Mouse (Mus musculus) MEL-GATA-1-ER (cell line): ENCODE data around the gene Gm8257.
"Not testable (repeated sequence)": the region's sequence is repeated elsewhere in the genome, so short reads cannot be mapped to it uniquely, and the experiment has no call there.

Experiments
- DNase-seq: peaks from one replicate; pipeline ENCODE4 v3.0.0-alpha.2; 2012; ENCODE audit warnings: low read depth; ENCODE audit errors: extremely low read depth

The Gm8257 gene

DNA sequence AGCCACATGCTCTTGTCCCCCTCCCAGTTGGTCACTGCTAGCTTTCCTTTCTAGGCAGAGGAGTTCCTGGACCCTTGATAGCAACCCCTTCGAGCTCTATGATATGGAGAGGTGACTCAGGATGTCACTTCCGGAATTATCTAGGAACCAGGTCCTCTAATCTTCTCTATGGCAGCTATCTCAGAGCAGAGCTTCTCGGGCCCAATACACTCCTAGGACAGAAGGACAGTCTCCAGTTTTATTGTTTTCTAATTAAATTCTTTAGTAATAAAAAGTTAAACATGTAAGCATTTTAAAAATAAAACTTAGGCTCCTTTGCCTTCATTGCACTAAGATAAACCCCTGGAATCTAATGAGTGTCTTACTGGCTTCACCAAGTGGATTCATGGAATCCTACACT, at the start of gene Gm8257:
Gene Gm8257, minus strand, starts transcription at position 101 of the 400 bp plus-strand sequence.
- not testable (repeated sequence) for DNase-seq

DNA sequence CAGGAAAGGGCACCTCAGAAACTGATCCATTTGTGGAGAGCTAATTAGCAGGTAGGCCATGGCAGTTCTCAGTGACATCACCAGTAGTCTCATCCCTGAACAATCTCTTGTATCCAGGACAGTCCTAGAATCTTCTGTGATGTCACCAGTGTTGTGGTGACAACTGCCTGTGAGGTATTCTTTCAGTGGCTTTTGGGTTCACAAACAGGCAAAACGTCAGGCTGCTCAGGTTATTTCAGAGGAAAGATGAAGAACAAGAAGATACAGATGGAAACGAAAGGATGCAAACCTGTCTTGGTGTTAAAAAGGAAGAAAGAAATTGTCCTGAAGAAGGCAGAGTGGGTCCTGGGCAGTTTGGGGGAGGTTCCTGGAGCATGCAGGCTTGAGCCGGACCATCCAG, 44.0 kb upstream of the Gm8257 start, which contains the start of gene Gm8267:
Gene Gm8267, minus strand, starts transcription at position 101 of the 400 bp plus-strand sequence.
- DNase-seq, result no peak

DNA sequence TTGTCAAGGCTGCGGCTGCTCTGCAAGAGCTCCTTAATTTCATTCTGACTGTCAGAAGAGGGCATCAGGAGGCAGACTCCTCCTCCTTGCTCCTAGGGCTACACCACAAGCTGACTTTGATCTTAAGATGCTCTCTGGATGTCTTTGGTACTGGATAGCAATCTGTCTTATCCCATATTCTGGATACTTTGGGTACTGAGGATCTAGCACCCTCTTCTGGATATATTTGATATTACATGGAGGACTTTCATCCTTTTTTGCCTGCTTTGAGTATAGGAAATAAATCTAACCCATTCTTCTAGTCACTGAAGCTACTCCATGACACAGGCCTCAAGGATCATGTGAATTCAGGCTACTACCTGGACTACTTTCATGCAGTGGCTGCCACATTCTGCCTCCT, 36.5 kb upstream of the Gm8257 start:
- not testable (repeated sequence) for DNase-seq

DNA sequence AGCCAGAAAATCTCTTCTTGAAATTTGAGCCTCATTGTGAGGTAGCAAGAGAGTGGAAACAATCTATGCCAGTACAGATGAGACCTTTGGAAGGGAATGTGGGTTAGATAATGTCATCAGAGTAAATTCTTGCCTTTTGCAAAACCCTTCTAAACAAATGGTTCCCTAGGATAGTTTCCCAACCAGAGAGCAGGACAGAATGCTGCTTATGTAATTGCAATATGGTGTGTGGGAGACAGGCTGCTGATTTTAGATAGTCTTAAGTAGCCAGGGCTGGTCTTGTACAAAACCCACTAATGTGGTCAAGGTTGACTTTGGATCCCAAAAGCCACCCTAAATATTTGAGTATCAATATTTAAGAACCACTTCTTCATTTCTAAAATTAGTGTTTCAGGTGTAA, 24.5 kb upstream of the Gm8257 start:
- not testable (repeated sequence) for DNase-seq

DNA sequence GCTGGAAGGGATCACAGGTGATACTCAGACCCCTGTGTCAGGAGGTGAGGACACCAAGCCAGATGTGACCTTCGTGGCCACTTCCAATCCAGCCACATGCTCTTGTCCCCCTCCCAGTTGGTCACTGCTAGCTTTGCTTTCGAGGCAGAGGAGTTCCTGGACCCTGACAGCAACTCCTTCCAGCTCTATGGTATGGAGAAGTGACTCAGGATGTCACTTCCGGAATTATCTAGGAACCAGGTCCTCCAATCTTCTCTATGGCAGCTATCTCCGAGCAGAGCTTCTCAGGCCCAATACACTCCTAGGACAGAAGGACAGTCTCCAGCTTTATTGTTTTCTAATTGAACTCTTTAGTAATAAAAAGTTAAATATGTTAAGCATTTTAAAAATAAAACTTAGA, 78.5 kb downstream of the Gm8257 start, which contains the start of gene Gm5624:
Gene Gm5624, minus strand, starts transcription at position 202 of the 400 bp plus-strand sequence.
- not testable (repeated sequence) for DNase-seq
